Mouse (Mus musculus) embryonic facial prominence, embryonic 15.5 days (tissue): ENCODE results near the gene Akr7a5. TPM values are rescaled to one million over a fixed set of nuclear protein-coding genes. Genes with fewer than 3 reads are reported as not detected.
A peak's percentile ranks its signal among the peaks of the same experiment; 100 is the strongest.

Experiments
- ATAC-seq: fragments of 200-750 bp; cut with Nextera tagmentation; 2 replicates; pipeline ENCODE4 v1.8.0; 2017; ENCODE audit warnings: low read depth, moderate TSS enrichment; ENCODE audit not compliant: insufficient number of reproducible peaks, low FRiP score, low TSS enrichment
- H3K27ac ChIP-seq: fragments of 300-500 bp; sonication (generic); replicated peaks from 2 replicates; pipeline ENCODE4 v1.5.1; 2015; ENCODE audit warnings: mild to moderate bottlenecking, inconsistent platforms
- H3K27me3 ChIP-seq: fragments of 300-500 bp; sonication (generic); 2 replicates; pipeline ENCODE4 v1.6.1; 2015; ENCODE audit warnings: inconsistent platforms
- H3K36me3 ChIP-seq: fragments of 300-500 bp; sonication (generic); 2 replicates; pipeline ENCODE4 v1.6.1; 2015; ENCODE audit warnings: mild to moderate bottlenecking, inconsistent platforms
- H3K4me1 ChIP-seq: fragments of 300-500 bp; sonication (generic); 2 replicates; pipeline ENCODE4 v1.6.1; 2015; ENCODE audit warnings: inconsistent platforms
- H3K4me2 ChIP-seq: fragments of 300-500 bp; sonication (generic); replicated peaks from 2 replicates; pipeline ENCODE4 v1.6.1; 2015; ENCODE audit warnings: mild to moderate bottlenecking, inconsistent platforms
- H3K4me3 ChIP-seq: fragments of 300-500 bp; sonication (generic); replicated peaks from 2 replicates; pipeline ENCODE4 v1.5.1; 2015; ENCODE audit warnings: mild to moderate bottlenecking, inconsistent platforms
- H3K9ac ChIP-seq: fragments of 300-500 bp; sonication (generic); 2 replicates; pipeline ENCODE4 v1.6.1; 2015; ENCODE audit warnings: inconsistent platforms
- H3K9me3 ChIP-seq: fragments of 300-500 bp; sonication (generic); replicated peaks from 2 replicates; pipeline ENCODE4 v1.6.1; 2016; ENCODE audit warnings: inconsistent platforms
- WGBS: fragments of 180-500 bp; shearing (Covaris S2); methylation state at CpG from one replicate; pipeline ENCODE4 v1.1.7; 2015; 5-methylcytosine and 5-hydroxymethylcytosine counted together
- microRNA-seq: library from miRNA; unstranded; fragments of <30 nt; microRNA quantifications from one replicate; pipeline ENCODE4, GENCODE M21; 2016; ENCODE audit warnings: borderline number of aligned reads
- polyA plus RNA-seq: library from polyadenylated mRNA; unstranded; fragments of >200 nt; fragmentation: Nextera tagmentation; extraction: Ambion mirVana; gene quantifications from 2 replicates; pipeline ENCODE4 v1.2.1, GENCODE M21; 2015

Akr7a5 gene
- polyA plus RNA-seq, 1 experiment from 2014 or later = 94.1 TPM

DNA sequence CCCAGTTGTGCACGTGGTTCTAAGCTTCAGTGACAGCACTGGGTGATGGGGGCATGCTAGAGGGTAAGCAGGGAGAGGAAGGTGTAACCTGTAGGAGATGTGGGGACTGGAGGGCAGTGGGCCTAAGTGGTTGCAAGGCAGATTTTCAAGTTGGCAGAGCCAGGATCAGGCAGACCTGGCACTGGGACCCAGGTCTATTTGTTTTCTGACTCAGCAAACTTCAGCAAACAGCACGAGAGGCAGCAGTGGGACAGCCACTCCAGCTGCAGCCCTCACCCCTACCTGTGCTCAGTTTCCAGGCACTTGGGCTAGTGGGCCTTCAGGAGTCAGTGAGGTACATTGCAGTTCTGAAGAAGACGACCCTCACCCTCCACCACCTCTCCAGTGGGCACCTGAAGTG, 46.7 kb downstream of the Akr7a5 start:
- WGBS = 95% methylated on average over 3 of the region's 3 CpGs
- H3K36me3 ChIP-seq = peaks cover 70% of the 10 kb centered on the region
- H3K27me3 ChIP-seq = no peaks in the 10 kb centered on the region
- H3K27ac ChIP-seq = no peak overlapping the region
- no peak overlapping the region for H3K4me2 ChIP-seq
- H3K4me1 ChIP-seq = peaks cover 7% of the 10 kb centered on the region
- H3K4me3 ChIP-seq = no peak overlapping the region
- H3K9ac ChIP-seq = no peak overlapping the region
- H3K9me3 ChIP-seq = no peaks in the 10 kb centered on the region
- no peak for ATAC-seq

DNA sequence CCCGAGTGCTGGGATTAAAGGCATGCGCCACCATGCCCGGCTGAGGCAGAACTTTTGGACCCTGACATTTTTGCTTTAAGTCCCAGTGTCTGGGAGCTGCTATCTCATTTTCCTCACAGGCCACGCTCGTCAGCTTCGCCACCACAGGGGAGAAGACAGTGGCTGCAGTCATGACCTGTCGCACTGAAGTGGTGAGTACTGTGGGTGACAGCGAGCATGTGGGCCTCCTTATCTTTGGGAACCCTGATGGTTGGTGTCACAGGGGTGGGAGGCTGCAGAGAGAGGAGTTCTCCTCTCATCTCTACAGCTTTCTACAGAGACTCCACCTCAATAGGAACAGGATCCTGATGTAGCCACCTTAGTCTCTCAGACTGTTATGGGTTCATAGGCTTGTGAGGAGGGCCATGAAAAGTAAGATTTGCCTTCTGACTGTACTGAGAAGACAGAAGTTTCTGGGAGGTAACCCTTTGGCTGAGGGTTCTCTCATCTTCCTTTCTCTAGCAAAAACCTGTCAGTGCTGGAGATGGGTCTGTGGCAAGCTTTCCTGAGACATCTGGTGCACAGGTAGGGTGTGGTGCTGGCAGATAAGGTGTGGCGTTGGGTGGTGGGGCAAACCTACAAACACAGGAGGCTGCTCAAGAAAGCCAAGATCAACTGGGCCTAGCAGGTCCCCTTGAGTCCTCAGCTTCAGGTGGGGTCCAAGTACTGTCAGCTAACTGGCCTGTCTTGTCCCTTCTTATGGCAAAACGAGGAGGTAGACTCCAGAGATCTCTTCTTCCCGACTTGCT, 50.4 kb downstream of the Akr7a5 start:
- peaks cover 94% of the 10 kb centered on the region for H3K36me3 ChIP-seq
- H3K27me3 ChIP-seq = no peaks in the 10 kb centered on the region
- H3K9ac ChIP-seq = no peak overlapping the region
- 89% methylated on average over 11 of the region's 11 CpGs for WGBS
- no peak overlapping the region for H3K4me2 ChIP-seq
- no peaks in the 10 kb centered on the region for H3K4me1 ChIP-seq
- H3K27ac ChIP-seq = no peak overlapping the region
- ATAC-seq = no peak
- H3K4me3 ChIP-seq = no peak overlapping the region
- H3K9me3 ChIP-seq = no peaks in the 10 kb centered on the region

DNA sequence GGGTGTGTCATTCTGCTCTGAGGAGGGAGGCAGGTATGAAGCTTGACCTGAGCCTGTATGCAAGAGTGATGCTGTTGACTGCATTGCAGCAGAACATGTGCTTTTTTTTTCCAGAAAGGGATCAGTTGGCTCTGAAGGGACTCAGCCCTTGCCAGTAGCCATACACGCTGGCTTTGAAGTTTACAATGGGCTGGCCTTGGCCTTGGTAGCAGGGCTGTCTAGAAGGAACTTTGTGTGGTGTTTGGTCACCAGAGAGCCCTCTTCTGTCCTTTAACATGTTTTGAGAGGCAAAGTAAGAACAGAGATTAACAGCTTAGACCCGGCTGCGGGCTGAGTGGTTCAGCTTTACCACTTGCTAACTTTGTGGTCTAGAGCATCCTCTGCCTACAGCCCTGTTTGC, 56.8 kb downstream of the Akr7a5 start:
- no peak overlapping the region for H3K27ac ChIP-seq
- no peaks in the 10 kb centered on the region for H3K4me1 ChIP-seq
- H3K27me3 ChIP-seq = no peaks in the 10 kb centered on the region
- no peaks in the 10 kb centered on the region for H3K9me3 ChIP-seq
- peaks cover 92% of the 10 kb centered on the region for H3K36me3 ChIP-seq
- no peak overlapping the region for H3K4me2 ChIP-seq
- ATAC-seq = no peak
- no peak overlapping the region for H3K4me3 ChIP-seq
- 88% methylated on average over 3 of the region's 3 CpGs for WGBS
- H3K9ac ChIP-seq = no peak overlapping the region

Small RNAs within 50 kb of the gene (microRNA-seq; reads per million reads assigned to microRNA genes)
- gene Gm24245 = 6.7 reads per million, percentile 25 among the genes with 10 or more reads in this experiment
- gene Gm25732 = 1.6 reads per million

Other genes with a start within 250 kb of the Akr7a5 start
- 0.20 and 0.28 TPM in 2 replicates for gene Htr6, start 235.2 kb upstream of the Akr7a5 start, polyA plus RNA-seq
- gene Nbl1, start 217.8 kb upstream of the Akr7a5 start, polyA plus RNA-seq = 167 and 168 TPM in 2 replicates
- gene Minos1, start 179.6 kb upstream of the Akr7a5 start, polyA plus RNA-seq = 462 and 488 TPM in 2 replicates
- 389 and 397 TPM in 2 replicates for gene Capzb, start 117.8 kb upstream of the Akr7a5 start, polyA plus RNA-seq
- 16.0 and 16.5 TPM in 2 replicates for gene Pqlc2, start within 50 bp of the Akr7a5 start, polyA plus RNA-seq
- gene Mrto4, start 41.8 kb downstream of the Akr7a5 start, polyA plus RNA-seq = 103 and 108 TPM in 2 replicates
- gene Emc1, start 41.8 kb downstream of the Akr7a5 start, polyA plus RNA-seq = 23.4 and 26.7 TPM in 2 replicates
- 69.5 and 71.4 TPM in 2 replicates for gene Ubr4, start 41.9 kb downstream of the Akr7a5 start, polyA plus RNA-seq
- gene Iffo2, start 219.8 kb downstream of the Akr7a5 start, polyA plus RNA-seq = 5.1 and 5.8 TPM in 2 replicates